Mouse (Mus musculus): ENCODE data around the gene Crtc3. TPM values are rescaled to one million over a fixed set of nuclear protein-coding genes. Genes with fewer than 3 reads are reported as not detected.

The Crtc3 gene
- total RNA-seq, 1 experiment from 2014 or later: 10.6 TPM

- ATAC-seq (replicated peaks in 1 of 2; ENCODE audit: insufficient read depth in 1 of 2, low FRiP score in 2 of 2, low TSS enrichment in 1 of 2, low read depth in 1 of 2, poor library complexity in 2 of 2, severe bottlenecking in 2 of 2): peak; percentile 51 to 69
Measured at GRCm38 (mm10) chr7:80554180-80555021, 134.3 kb downstream of the Crtc3 start.

GRCm38 (mm10) chr7:80548513-80549260, 140.0 kb downstream of the Crtc3 start:
- no peak for ATAC-seq (replicated peaks in 1 of 2; ENCODE audit: insufficient read depth in 1 of 2, low FRiP score in 2 of 2, low TSS enrichment in 1 of 2, low read depth in 1 of 2, poor library complexity in 2 of 2, severe bottlenecking in 2 of 2)

- ATAC-seq (replicated peaks in 1 of 2; ENCODE audit: insufficient read depth in 1 of 2, low FRiP score in 2 of 2, low TSS enrichment in 1 of 2, low read depth in 1 of 2, poor library complexity in 2 of 2, severe bottlenecking in 2 of 2): no peak; a peak in 1 of 4 replicates
Measured at GRCm38 (mm10) chr7:80542139-80542831, 146.4 kb downstream of the Crtc3 start.

- ATAC-seq (replicated peaks in 1 of 2; ENCODE audit: insufficient read depth in 1 of 2, low FRiP score in 2 of 2, low TSS enrichment in 1 of 2, low read depth in 1 of 2, poor library complexity in 2 of 2, severe bottlenecking in 2 of 2): no peak
Measured at GRCm38 (mm10) chr7:80539581-80539980, 149.1 kb downstream of the Crtc3 start.

Other genes with a start within 250 kb of the Crtc3 start
- gene Blm, start 153.8 kb downstream of the Crtc3 start, total RNA-seq (2017): 37.0 and 37.3 TPM in 2 replicates
- 141 and 147 TPM in 2 replicates for gene Iqgap1, start 137.1 kb upstream of the Crtc3 start, total RNA-seq (2017)
- 24.0 TPM in 2 replicates for gene Zscan2, start 172.0 kb upstream of the Crtc3 start, total RNA-seq (2017)
- gene Wdr73, start 212.4 kb upstream of the Crtc3 start, total RNA-seq (2017): 20.4 and 35.8 TPM in 2 replicates
- 1.6 TPM in 1 of 2 replicates, not detected in the other for gene Nmb, start 216.2 kb upstream of the Crtc3 start, total RNA-seq (2017)